Mouse (Mus musculus): ENCODE data around the gene Max. TPM values are rescaled to one million over a fixed set of nuclear protein-coding genes. Genes with fewer than 3 reads are reported as not detected.

The Max gene
- total and polyA plus RNA-seq, 3 experiments, result 48.2 to 356 (median 164) TPM

DNA sequence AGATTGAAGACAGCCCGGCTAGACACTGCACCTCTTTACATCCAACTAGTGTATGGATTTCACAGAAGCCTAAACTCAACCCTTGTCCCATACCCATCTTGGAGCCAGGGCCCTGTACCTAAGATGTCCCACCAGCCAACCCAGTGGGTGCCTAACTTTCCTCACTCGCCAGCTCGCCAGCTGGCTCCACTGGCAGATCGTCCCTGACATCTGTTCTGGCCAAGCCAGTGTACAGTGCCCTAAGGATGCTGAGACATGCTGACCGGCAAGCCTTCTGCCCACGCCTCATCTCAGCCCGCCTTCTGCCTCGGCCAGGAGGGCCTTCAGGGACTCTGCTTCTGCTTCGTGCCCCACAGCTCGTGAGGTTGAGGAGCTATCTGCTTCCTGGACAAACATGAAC is 25.8 kb downstream of the Max start:
- Histone ChIP-seq H3K27me3 (ENCODE audit: control insufficient read depth in 1 of 2, insufficient read depth in 2 of 2, low read length in 2 of 2) (no peaks in the 10 kb centered on the region), H3K4me1 (ENCODE audit: control insufficient read depth in 1 of 2, insufficient read depth in 2 of 2, low read length in 2 of 2) (peaks cover 3 to 9% of the 10 kb centered on the region in 2 experiments; a peak in 3 of 4 replicates), H3K27ac (ENCODE audit: control insufficient read depth, low read depth, low read length) (no peak overlapping the region), H3K36me3 (ENCODE audit: control insufficient read depth in 1 of 2, insufficient read depth in 2 of 2, low read length in 2 of 2) (peaks cover 11 to 23% of the 10 kb centered on the region in 2 experiments), H3K79me2 (ENCODE audit: control insufficient read depth, insufficient read depth, low read length, poor library complexity) (peaks cover 3% of the 10 kb centered on the region), H3K9me3 (replicated peaks; ENCODE audit: insufficient read depth, low read length) (no peaks in the 10 kb centered on the region), H3K9ac (ENCODE audit: control insufficient read depth, low read depth, low read length, poor library complexity, severe bottlenecking) (no peak overlapping the region), H3K4me3 (ENCODE audit: control insufficient read depth in 1 of 2, insufficient read depth in 1 of 2, low read depth in 2 of 2, low read length in 2 of 2) (no peak overlapping the region)
- DNase-seq (ENCODE audit: low read depth, low spot score), result no peak
- no peak for TF ChIP-seq MAZ (IDR thresholded peaks at IDR 0.05; ENCODE audit: low read depth, low read length)
- no peak for TF ChIP-seq HCFC1 (IDR thresholded peaks at IDR 0.05; ENCODE audit: low read depth, low read length)
- TF ChIP-seq TCF12 (IDR thresholded peaks at IDR 0.05; ENCODE audit: low read depth, low read length), result no peak
- no peak for TF ChIP-seq NELFE (IDR thresholded peaks at IDR 0.05; ENCODE audit: low read depth, low read length)
- TF ChIP-seq GATA1 (IDR thresholded peaks at IDR 0.05; ENCODE audit: low read depth, low read length), result no peak

DNA sequence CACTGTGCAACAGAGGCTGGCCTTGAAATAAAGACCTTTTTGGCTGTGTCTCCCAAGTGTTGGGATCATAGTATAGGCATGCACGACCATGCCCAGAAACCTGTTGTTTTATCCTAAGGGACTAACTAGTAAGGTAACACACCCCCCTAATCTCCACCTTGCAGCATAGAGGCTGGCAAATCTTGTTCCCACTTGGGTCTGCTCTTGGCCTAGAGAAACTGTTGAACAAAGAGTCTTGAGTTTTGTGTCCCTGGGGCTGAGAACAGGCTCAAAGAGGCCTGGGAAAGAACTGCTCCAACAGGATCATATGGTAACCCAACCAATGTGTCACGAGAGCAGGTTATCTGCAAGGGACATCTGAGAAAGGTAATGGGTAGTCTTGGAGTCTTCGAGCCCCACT is 27.6 kb downstream of the Max start:
- no peaks in the 10 kb centered on the region for H3K27me3 ChIP-seq (ENCODE audit: control insufficient read depth in 1 of 2, insufficient read depth in 2 of 2, low read length in 2 of 2)
- no peaks in the 10 kb centered on the region for H3K79me2 ChIP-seq (ENCODE audit: control insufficient read depth, insufficient read depth, low read length, poor library complexity)
- H3K9ac ChIP-seq (ENCODE audit: control insufficient read depth, low read depth, low read length, poor library complexity, severe bottlenecking), result no peak overlapping the region
- peaks cover 7 to 10% of the 10 kb centered on the region in 2 experiments for H3K36me3 ChIP-seq (ENCODE audit: control insufficient read depth in 1 of 2, insufficient read depth in 2 of 2, low read length in 2 of 2)
- H3K27ac ChIP-seq (ENCODE audit: control insufficient read depth, low read depth, low read length), result no peak overlapping the region
- H3K4me3 ChIP-seq (ENCODE audit: control insufficient read depth in 1 of 2, insufficient read depth in 1 of 2, low read depth in 2 of 2, low read length in 2 of 2), result no peak overlapping the region
- DNase-seq (ENCODE audit: low read depth, low spot score), result no peak
- H3K9me3 ChIP-seq (replicated peaks; ENCODE audit: insufficient read depth, low read length), result no peaks in the 10 kb centered on the region
- TF ChIP-seq TCF12 (IDR thresholded peaks at IDR 0.05; ENCODE audit: low read depth, low read length) (no peak), TAL1 (IDR thresholded peaks at IDR 0.05; ENCODE audit: low read length) (no peak), USF2 (IDR thresholded peaks at IDR 0.05; ENCODE audit: borderline replicate concordance in 1 of 2, insufficient read depth in 1 of 2, low read depth in 1 of 2, low read length in 2 of 2) (no peak), E2F4 (IDR thresholded peaks at IDR 0.05; ENCODE audit: borderline replicate concordance, low read depth, low read length) (no peak), MAFK (IDR thresholded peaks at IDR 0.05; ENCODE audit: borderline replicate concordance, low read depth, low read length) (no peak), POLR2A (IDR thresholded peaks at IDR 0.05; ENCODE audit: control insufficient read depth in 1 of 2, insufficient read depth in 1 of 2, low read depth in 1 of 2, low read length in 2 of 2, poor library complexity in 1 of 2) (no peak), NRF1 (IDR thresholded peaks at IDR 0.05; ENCODE audit: insufficient read depth, low read depth, low read length, poor library complexity, severe bottlenecking) (no peak), MYC (IDR thresholded peaks at IDR 0.05; ENCODE audit: low read depth, low read length) (no peak), SMC3 (IDR thresholded peaks at IDR 0.05; ENCODE audit: low read depth, low read length) (no peak)
- peaks cover 4 to 7% of the 10 kb centered on the region in 2 experiments for H3K4me1 ChIP-seq (ENCODE audit: control insufficient read depth in 1 of 2, insufficient read depth in 2 of 2, low read length in 2 of 2)

DNA sequence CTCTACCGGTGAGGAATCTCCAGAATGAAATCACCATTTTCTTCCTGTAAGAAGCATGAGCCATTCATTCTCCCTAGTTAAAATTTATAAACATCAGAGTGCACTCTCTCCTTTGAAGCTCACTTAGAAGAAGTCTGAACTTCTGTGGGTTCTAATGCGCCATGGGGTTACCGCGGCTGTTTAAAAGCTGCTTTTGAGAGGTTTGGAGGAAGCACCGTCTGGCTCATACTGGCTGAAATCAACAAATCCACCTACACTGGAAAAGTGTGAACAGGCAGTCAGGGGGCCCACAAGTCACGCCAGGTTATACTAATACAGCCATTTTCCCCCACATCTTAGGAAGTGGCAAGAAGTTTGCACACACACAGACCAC is 29.3 kb downstream of the Max start:
- H3K4me3 ChIP-seq (ENCODE audit: control insufficient read depth in 1 of 2, insufficient read depth in 1 of 2, low read depth in 2 of 2, low read length in 2 of 2), result no peak overlapping the region
- peaks cover 5 to 7% of the 10 kb centered on the region in 2 experiments for H3K36me3 ChIP-seq (ENCODE audit: control insufficient read depth in 1 of 2, insufficient read depth in 2 of 2, low read length in 2 of 2)
- no peaks in the 10 kb centered on the region for H3K27me3 ChIP-seq (ENCODE audit: control insufficient read depth in 1 of 2, insufficient read depth in 2 of 2, low read length in 2 of 2)
- no peaks in the 10 kb centered on the region for H3K9me3 ChIP-seq (replicated peaks; ENCODE audit: insufficient read depth, low read length)
- peaks cover 4 to 7% of the 10 kb centered on the region in 2 experiments for H3K4me1 ChIP-seq (ENCODE audit: control insufficient read depth in 1 of 2, insufficient read depth in 2 of 2, low read length in 2 of 2)
- no peak overlapping the region for H3K27ac ChIP-seq (ENCODE audit: control insufficient read depth, low read depth, low read length)
- no peaks in the 10 kb centered on the region for H3K79me2 ChIP-seq (ENCODE audit: control insufficient read depth, insufficient read depth, low read length, poor library complexity)
- H3K9ac ChIP-seq (ENCODE audit: control insufficient read depth, low read depth, low read length, poor library complexity, severe bottlenecking), result no peak overlapping the region
- no peak for TF ChIP-seq RCOR1 (IDR thresholded peaks at IDR 0.05; ENCODE audit: low read depth, low read length)
- no peak for TF ChIP-seq GATA1 (IDR thresholded peaks at IDR 0.05; ENCODE audit: low read depth, low read length)
- no peak for TF ChIP-seq JUND (IDR thresholded peaks at IDR 0.05; ENCODE audit: low read depth, low read length)
- TF ChIP-seq SMC3 (IDR thresholded peaks at IDR 0.05; ENCODE audit: low read depth, low read length), result no peak
- no peak for TF ChIP-seq POLR2AphosphoS2 (IDR thresholded peaks at IDR 0.05; ENCODE audit: low read length)
- TF ChIP-seq ZNF384 (IDR thresholded peaks at IDR 0.05; ENCODE audit: low read depth, low read length), result no peak
- TF ChIP-seq POLR2AphosphoS5 (IDR thresholded peaks at IDR 0.05; ENCODE audit: borderline replicate concordance, low read depth, low read length), result no peak
- TF ChIP-seq ETS1 (IDR thresholded peaks at IDR 0.05; ENCODE audit: low read depth, low read length), result no peak
- TF ChIP-seq GABPA (IDR thresholded peaks at IDR 0.05; ENCODE audit: low read depth, low read length), result no peak
- TF ChIP-seq CHD1 (IDR thresholded peaks at IDR 0.05; ENCODE audit: low read depth, low read length), result no peak
- no peak for TF ChIP-seq MAX (IDR thresholded peaks at IDR 0.05; ENCODE audit: low read length)
- no peak for TF ChIP-seq USF1 (IDR thresholded peaks at IDR 0.05; ENCODE audit: low read depth, low read length)
- no peak for TF ChIP-seq POLR2A (IDR thresholded peaks at IDR 0.05; ENCODE audit: control insufficient read depth in 1 of 2, insufficient read depth in 1 of 2, low read depth in 1 of 2, low read length in 2 of 2, poor library complexity in 1 of 2)
- no peak for DNase-seq (ENCODE audit: low read depth, low spot score)

All from MEL (cell line).